Mouse (Mus musculus) olfactory bulb, adult 2 months (tissue): ENCODE results near the gene Nsun2. TPM values are rescaled to one million over a fixed set of nuclear protein-coding genes. Genes with fewer than 3 reads are reported as not detected.

Experiments
- H3K27ac ChIP-seq: fragments of 200-500 bp; 2 replicates; pipeline ENCODE4 v1.5.1; 2012; ENCODE audit warnings: low read depth, low read length; ENCODE audit not compliant: insufficient read depth
- H3K4me1 ChIP-seq: fragments of 200-500 bp; 2 replicates; pipeline ENCODE4 v1.6.1; 2012; ENCODE audit warnings: low read length; ENCODE audit not compliant: control insufficient read depth, insufficient read depth
- H3K4me3 ChIP-seq: fragments of 200-500 bp; 2 replicates; pipeline ENCODE4 v1.5.1; 2012; ENCODE audit warnings: mild to moderate bottlenecking, low read depth, low read length, moderate library complexity; ENCODE audit not compliant: insufficient read depth
- CTCF ChIP-seq: fragments of 200-500 bp; IDR thresholded peaks from 2 replicates; pipeline ENCODE4 v1.5.1; 2012; ENCODE audit warnings: low read depth, mild to moderate bottlenecking, low read length, moderate library complexity; ENCODE audit not compliant: insufficient read depth
- POLR2A ChIP-seq: fragments of 200-500 bp; IDR thresholded peaks from 2 replicates; pipeline ENCODE4 v1.6.1; 2012; ENCODE audit warnings: mild to moderate bottlenecking, low read depth, low read length, moderate library complexity; ENCODE audit not compliant: insufficient read depth
- WGBS: fragments of 180-500 bp; shearing (Covaris S2); methylation state at CpG from one replicate; pipeline ENCODE4 v1.1.7; 2018; 5-methylcytosine and 5-hydroxymethylcytosine counted together
- polyA plus RNA-seq: library from polyadenylated mRNA; stranded (reverse); fragments of >200 nt; gene quantifications from 2 replicates; pipeline ENCODE4 v1.2.4, GENCODE M21; 2012; ENCODE audit warnings: low replicate concordance; ENCODE audit not compliant: missing spikeins, insufficient read depth, insufficient read length

Nsun2 gene
- polyA plus RNA-seq, 1 experiment, result not detected

GRCm38 (mm10) chr13:69576676-69577075 is 43.1 kb downstream of the Nsun2 start:
- TF ChIP-seq POLR2A (no peak), CTCF (no peak)
- Histone ChIP-seq H3K4me3 (no peak overlapping the region), H3K27ac (no peak overlapping the region), H3K4me1 (no peaks in the 10 kb centered on the region)
- 66% methylated on average over 11 of the region's 11 CpGs for WGBS

GRCm38 (mm10) chr13:69577181-69577834 is 43.8 kb downstream of the Nsun2 start:
- Histone ChIP-seq H3K4me1 (no peaks in the 10 kb centered on the region), H3K27ac (no peak overlapping the region), H3K4me3 (no peak overlapping the region)
- no peak for TF ChIP-seq CTCF
- no peak for TF ChIP-seq POLR2A
- 93% methylated on average over 16 of the region's 16 CpGs for WGBS

- Histone ChIP-seq H3K4me1 (no peaks in the 10 kb centered on the region), H3K27ac (no peak overlapping the region), H3K4me3 (no peak overlapping the region)
- WGBS, result 97% methylated on average over 6 of the region's 6 CpGs
- no peak for TF ChIP-seq POLR2A
- no peak for TF ChIP-seq CTCF
Measured at GRCm38 (mm10) chr13:69582411-69582810, 48.9 kb downstream of the Nsun2 start.

GRCm38 (mm10) chr13:69583591-69583990 is 50.0 kb downstream of the Nsun2 start:
- H3K4me1 ChIP-seq, result no peaks in the 10 kb centered on the region
- TF ChIP-seq CTCF, result no peak
- no peak overlapping the region for H3K27ac ChIP-seq
- no peak overlapping the region for H3K4me3 ChIP-seq
- 92% methylated on average over 6 of the region's 6 CpGs for WGBS

GRCm38 (mm10) chr13:69585828-69586227 is 52.3 kb downstream of the Nsun2 start:
- H3K27ac ChIP-seq, result no peak overlapping the region
- no peaks in the 10 kb centered on the region for H3K4me1 ChIP-seq
- no peak for TF ChIP-seq POLR2A
- no peak for TF ChIP-seq CTCF
- H3K4me3 ChIP-seq, result no peak overlapping the region
- WGBS, result 68% methylated on average over 6 of the region's 6 CpGs

GRCm38 (mm10) chr13:69586337-69586736 is 52.8 kb downstream of the Nsun2 start:
- TF ChIP-seq CTCF (no peak), POLR2A (no peak)
- H3K27ac ChIP-seq, result no peak overlapping the region
- 67% methylated on average over 10 of the region's 10 CpGs for WGBS
- no peak overlapping the region for H3K4me3 ChIP-seq
- H3K4me1 ChIP-seq, result no peaks in the 10 kb centered on the region

- no peaks in the 10 kb centered on the region for H3K4me1 ChIP-seq
- no peak overlapping the region for H3K27ac ChIP-seq
- WGBS, result 89% methylated on average over 3 of the region's 3 CpGs
- TF ChIP-seq POLR2A (no peak), CTCF (no peak)
- H3K4me3 ChIP-seq, result no peak overlapping the region
Measured at GRCm38 (mm10) chr13:69587849-69588248, 54.3 kb downstream of the Nsun2 start.

- TF ChIP-seq POLR2A (no peak), CTCF (no peak)
- Histone ChIP-seq H3K4me3 (no peak overlapping the region), H3K4me1 (peaks cover 3% of the 10 kb centered on the region; the same call in 1 of the 2 replicates), H3K27ac (no peak overlapping the region)
- WGBS, result 83% methylated on average over 6 of the region's 6 CpGs
Measured at GRCm38 (mm10) chr13:69588263-69588662, 54.7 kb downstream of the Nsun2 start.

- Histone ChIP-seq H3K27ac (no peak overlapping the region), H3K4me3 (no peak overlapping the region), H3K4me1 (peaks cover 6% of the 10 kb centered on the region; the same call in 1 of the 2 replicates)
- 97% methylated on average over 5 of the region's 5 CpGs for WGBS
- TF ChIP-seq CTCF (no peak), POLR2A (no peak)
Measured at GRCm38 (mm10) chr13:69591338-69591737, 57.8 kb downstream of the Nsun2 start.

- WGBS, result 91% methylated on average over 8 of the region's 8 CpGs
- H3K27ac ChIP-seq, result no peak overlapping the region
- TF ChIP-seq POLR2A, result no peak
- TF ChIP-seq CTCF, result no peak
- no peak overlapping the region for H3K4me3 ChIP-seq
- peaks cover 6% of the 10 kb centered on the region; the same call in 1 of the 2 replicates for H3K4me1 ChIP-seq
Measured at GRCm38 (mm10) chr13:69592226-69592625, 58.7 kb downstream of the Nsun2 start.
